Mouse (Mus musculus): ENCODE results near the gene Smco2. TPM values are rescaled to one million over a fixed set of nuclear protein-coding genes. Genes with fewer than 3 reads are reported as not detected.

The Smco2 gene
- not detected for polyA plus RNA-seq (2017; shearing (Covaris generic))

DNA sequence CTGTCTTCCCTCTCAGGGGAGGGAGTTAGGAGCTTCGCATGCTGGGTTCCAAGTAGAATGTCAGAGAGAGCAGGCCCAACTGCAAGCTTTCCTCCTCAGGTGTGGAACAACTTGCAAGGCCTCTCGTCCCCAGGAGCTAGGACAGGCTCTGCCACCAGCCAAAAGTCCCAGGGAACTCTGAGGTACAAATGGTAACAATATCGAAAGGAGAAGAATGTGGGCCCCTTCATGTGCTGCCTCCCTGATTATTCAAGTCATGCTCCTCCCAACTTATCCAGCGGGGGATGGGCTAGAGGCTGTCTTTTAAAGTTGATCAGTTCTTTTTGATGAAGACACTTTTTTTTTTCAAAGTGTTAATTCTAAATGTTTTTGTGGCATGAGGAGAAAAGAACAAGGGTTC lies at the start of gene Smco2:
Smco2 (plus strand) TSS at position 55 of the 400 bp plus-strand sequence.

DNA sequence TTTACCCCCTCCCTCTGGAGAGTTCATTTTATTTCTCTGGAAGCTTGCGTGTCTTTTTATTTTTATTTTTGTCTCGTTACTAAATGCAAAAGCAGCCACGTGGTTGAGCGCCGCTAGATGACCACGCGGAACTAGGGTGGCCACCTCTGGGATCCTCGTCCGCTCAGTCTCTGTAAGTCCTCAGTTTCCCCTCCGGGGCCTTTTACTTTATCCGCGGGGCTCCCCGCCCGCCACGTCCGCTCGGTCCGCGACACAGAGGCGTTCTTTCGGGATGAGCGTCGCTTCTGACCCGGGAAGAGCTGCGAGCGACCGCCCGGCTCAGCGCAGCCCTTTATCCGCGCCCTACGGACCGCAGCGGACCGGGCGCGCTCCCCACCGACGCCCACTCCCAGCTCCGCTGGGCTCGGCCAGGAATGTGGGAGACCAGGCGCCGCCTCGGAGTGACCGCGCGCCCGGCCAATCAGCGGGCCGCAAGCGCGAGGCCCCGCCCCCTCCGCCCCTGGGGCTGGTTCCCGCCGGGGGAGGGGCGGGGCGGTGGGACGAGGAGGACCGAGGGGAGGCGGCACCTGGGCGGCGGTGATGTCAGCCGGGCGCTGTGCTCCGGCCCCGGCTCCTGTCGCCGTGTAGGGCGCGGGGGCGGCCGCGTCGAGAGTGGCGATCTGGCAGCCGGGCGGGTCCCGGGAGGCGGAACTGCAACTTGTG lies 38.2 kb downstream of the Smco2 start, which contains the start of gene Ppfibp1:
Ppfibp1 (plus strand) TSS at position 530 of the 702 bp plus-strand sequence.

Other genes starting within 250 kb of the Smco2 start
- 10 to 100 TPM; 80.1 to 81.1 TPM for gene Med21, start 207.6 kb upstream of the Smco2 start, polyA plus RNA-seq (2017; shearing (Covaris generic))
- gene Tm7sf3, start 207.3 kb upstream of the Smco2 start, polyA plus RNA-seq (2017; shearing (Covaris generic)), result 10 to 100 TPM; 19.0 to 28.6 TPM
- gene Stk38l, start 125.1 kb upstream of the Smco2 start, polyA plus RNA-seq (2017; shearing (Covaris generic)), result 10 to 100 TPM in 1 of 2 experiments, 1 to 10 TPM in 1; 5.5 to 13.2 TPM
- gene Arntl2, start 54.0 kb upstream of the Smco2 start, polyA plus RNA-seq (2017; shearing (Covaris generic)), result under 1 TPM; 0.21 to 0.47 TPM
- gene Ppfibp1, start 38.4 kb downstream of the Smco2 start, polyA plus RNA-seq (2017; shearing (Covaris generic)), result 10 to 100 TPM; 10.4 to 14.0 TPM
- gene 1700034J05Rik, start 104.3 kb downstream of the Smco2 start, polyA plus RNA-seq (2017; shearing (Covaris generic)), result not detected
- gene Rep15, start 182.5 kb downstream of the Smco2 start, polyA plus RNA-seq (2017; shearing (Covaris generic)), result under 1 TPM in 1 of 2 experiments, not detected in 1; 0.49 TPM
- 100 to 1,000 TPM; 105 to 124 TPM for gene Mrps35, start 192.7 kb downstream of the Smco2 start, polyA plus RNA-seq (2017; shearing (Covaris generic))
- under 1 TPM in 1 of 2 experiments, not detected in 1; 0.43 TPM for gene Mansc4, start 236.9 kb downstream of the Smco2 start, polyA plus RNA-seq (2017; shearing (Covaris generic))
- gene Klhl42, start 241.3 kb downstream of the Smco2 start, polyA plus RNA-seq (2017; shearing (Covaris generic)), result 10 to 100 TPM in 1 of 2 experiments, 1 to 10 TPM in 1; 9.5 to 12.1 TPM

Data from activated CD4-positive, CD25-positive, alpha-beta regulatory T cell (primary cell).